Mouse (Mus musculus) liver, embryonic 11.5 days (tissue): ENCODE data around the gene Mum1. TPM values are rescaled to one million over a fixed set of nuclear protein-coding genes. Genes with fewer than 3 reads are reported as not detected.

Source experiments
- ATAC-seq: fragments of 200-750 bp; cut with Nextera tagmentation; replicated peaks from 2 replicates; pipeline ENCODE4 v1.8.0; 2017; ENCODE audit warnings: moderate number of reproducible peaks, mild to moderate bottlenecking, moderate TSS enrichment, moderate library complexity; ENCODE audit not compliant: low FRiP score
- DNase-seq: peaks from one replicate; pipeline ENCODE4 v3.0.0-alpha.2; 2017; ENCODE audit warnings: low spot score
- H3K27ac ChIP-seq: fragments of 300-500 bp; sonication (generic); 2 replicates; pipeline ENCODE4 v1.5.1; 2014; ENCODE audit warnings: mild to moderate bottlenecking, low read depth, low read length, control low read depth
- H3K27me3 ChIP-seq: fragments of 300-500 bp; sonication (generic); replicated peaks from 2 replicates; pipeline ENCODE4 v1.6.1; 2014; ENCODE audit warnings: low read length, mixed read lengths; ENCODE audit not compliant: control insufficient read depth, insufficient read depth
- H3K36me3 ChIP-seq: fragments of 300-500 bp; sonication (generic); 2 replicates; pipeline ENCODE4 v1.6.1; 2014; ENCODE audit warnings: mild to moderate bottlenecking, low read length, moderate library complexity, mixed read lengths; ENCODE audit not compliant: control insufficient read depth, insufficient read depth
- H3K4me1 ChIP-seq: fragments of 300-500 bp; sonication (generic); replicated peaks from 2 replicates; pipeline ENCODE4 v1.6.1; 2014; ENCODE audit warnings: low read length, mixed read lengths; ENCODE audit not compliant: control insufficient read depth, insufficient read depth
- H3K4me2 ChIP-seq: fragments of 300-500 bp; sonication (generic); 2 replicates; pipeline ENCODE4 v1.6.1; 2014; ENCODE audit warnings: mild to moderate bottlenecking, control low read depth, moderate library complexity
- H3K4me3 ChIP-seq: fragments of 300-500 bp; sonication (generic); 2 replicates; pipeline ENCODE4 v1.5.1; 2014; ENCODE audit warnings: low read depth, low read length, control low read depth
- H3K9ac ChIP-seq: fragments of 300-500 bp; sonication (generic); 2 replicates; pipeline ENCODE4 v1.6.1; 2014; ENCODE audit warnings: low read depth, low read length, control low read depth
- H3K9me3 ChIP-seq: fragments of 300-500 bp; sonication (generic); 2 replicates; pipeline ENCODE4 v1.6.1; 2016; ENCODE audit warnings: low read length, inconsistent platforms, mixed read lengths; ENCODE audit not compliant: control insufficient read depth
- WGBS: fragments of 180-500 bp; shearing (Covaris S2); extraction: QIAGEN DNeasy Blood & Tissue Kit; methylation state at CpG from one replicate; pipeline ENCODE4 v1.1.7; 2014; 5-methylcytosine and 5-hydroxymethylcytosine counted together
- polyA plus RNA-seq: library from polyadenylated mRNA; unstranded; fragments of >200 nt; fragmentation: Nextera tagmentation; extraction: Ambion mirVana; gene quantifications from 2 replicates; pipeline ENCODE4 v1.2.1, GENCODE M21; 2014

Mum1 gene
- 67.7 and 71.0 TPM in 2 replicates for polyA plus RNA-seq

- peak; percentile 99 for DNase-seq
- Histone ChIP-seq H3K36me3 (peaks cover 14% of the 10 kb centered on the region), H3K27ac (peak within 1 kb of the TSS; percentile 96), H3K9ac (peak within 1 kb of the TSS; percentile 94), H3K4me3 (peak within 1 kb of the TSS; percentile 90), H3K9me3 (no peaks in the 10 kb centered on the region), H3K4me1 (peaks cover 16% of the 10 kb centered on the region), H3K27me3 (no peaks in the 10 kb centered on the region), H3K4me2 (peak within 1 kb of the TSS; percentile 92)
- peak; percentile 99 for ATAC-seq
- under 1% methylated on average over 61 of the region's 75 CpGs for WGBS
Measured at GRCm38 (mm10) chr10:80226416-80227165, at the start of gene Mum1. Gene Mum1, plus strand, starts transcription at chr10:80226434.

GRCm38 (mm10) chr10:80177441-80178279, 48.6 kb upstream of the Mum1 start:
- ATAC-seq: no peak

GRCm38 (mm10) chr10:80179068-80180051, 46.9 kb upstream of the Mum1 start, which contains the start of gene Efna2:
Gene Efna2, plus strand, starts transcription at chr10:80179482.
- Histone ChIP-seq H3K9me3 (no peaks in the 10 kb centered on the region), H3K9ac (peak within 1 kb of the TSS; percentile 65), H3K27ac (peak within 1 kb of the TSS; percentile 32; the same call in 1 of the 2 replicates), H3K4me2 (peak within 1 kb of the TSS; percentile 76), H3K36me3 (no peaks in the 10 kb centered on the region; the same call in 1 of the 2 replicates), H3K4me3 (peak within 1 kb of the TSS; percentile 64), H3K27me3 (peaks cover 35% of the 10 kb centered on the region), H3K4me1 (peaks cover 8% of the 10 kb centered on the region)
- DNase-seq (no peak), ATAC-seq (peak; percentile 30)
- WGBS: 3% methylated on average over 77 of the region's 106 CpGs

More at GRCm38 (mm10) chr10:80177441-80178279, 48.6 kb upstream of the Mum1 start:
- Histone ChIP-seq H3K27ac (no peak overlapping the region), H3K4me2 (no peak overlapping the region), H3K9ac (no peak overlapping the region), H3K4me3 (no peak overlapping the region), H3K36me3 (no peaks in the 10 kb centered on the region), H3K27me3 (peaks cover 35% of the 10 kb centered on the region), H3K9me3 (no peaks in the 10 kb centered on the region), H3K4me1 (peaks cover 8% of the 10 kb centered on the region)
- 76% methylated on average over 7 of the region's 7 CpGs for WGBS
- no peak for DNase-seq

DNA sequence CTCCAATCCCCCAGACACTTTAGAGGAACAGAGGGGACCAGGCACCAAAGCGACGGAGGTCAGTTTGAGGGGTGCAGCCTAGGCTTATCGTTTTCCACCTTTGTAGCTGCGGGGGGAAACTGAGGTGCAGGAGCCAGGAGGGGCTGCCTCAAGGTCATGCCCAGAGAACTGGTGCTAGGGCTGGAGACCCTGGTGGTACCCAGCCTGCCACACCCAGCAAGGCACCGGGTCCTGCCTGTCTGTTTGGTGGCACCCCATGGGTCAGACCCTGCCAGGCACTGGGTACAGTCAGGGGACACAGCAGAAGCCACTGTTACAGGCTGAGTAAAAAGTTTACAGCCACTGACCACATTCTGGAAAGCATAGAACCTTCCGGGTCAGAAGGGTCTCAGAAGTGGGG, 45.9 kb upstream of the Mum1 start:
- 52% methylated on average over 6 of the region's 6 CpGs for WGBS
- Histone ChIP-seq H3K4me2 (peak overlapping the region; percentile 76), H3K9ac (peak overlapping the region; percentile 65), H3K27ac (no peak overlapping the region), H3K4me1 (peaks cover 8% of the 10 kb centered on the region), H3K27me3 (peaks cover 36% of the 10 kb centered on the region), H3K36me3 (no peaks in the 10 kb centered on the region; the same call in 1 of the 2 replicates), H3K9me3 (no peaks in the 10 kb centered on the region), H3K4me3 (peak overlapping the region; percentile 64)
- no peak for DNase-seq
- ATAC-seq: no peak

- DNase-seq: no peak
- Histone ChIP-seq H3K9me3 (no peaks in the 10 kb centered on the region), H3K4me1 (peaks cover 8% of the 10 kb centered on the region), H3K27me3 (peaks cover 42% of the 10 kb centered on the region), H3K9ac (no peak overlapping the region), H3K27ac (no peak overlapping the region), H3K4me2 (peak overlapping the region; percentile 76), H3K4me3 (peak overlapping the region; percentile 64; the same call in 1 of the 2 replicates), H3K36me3 (no peaks in the 10 kb centered on the region; the same call in 1 of the 2 replicates)
- ATAC-seq: no peak
- 58% methylated on average over 5 of the region's 5 CpGs for WGBS
Measured at GRCm38 (mm10) chr10:80180823-80181222, 45.4 kb upstream of the Mum1 start.

DNA sequence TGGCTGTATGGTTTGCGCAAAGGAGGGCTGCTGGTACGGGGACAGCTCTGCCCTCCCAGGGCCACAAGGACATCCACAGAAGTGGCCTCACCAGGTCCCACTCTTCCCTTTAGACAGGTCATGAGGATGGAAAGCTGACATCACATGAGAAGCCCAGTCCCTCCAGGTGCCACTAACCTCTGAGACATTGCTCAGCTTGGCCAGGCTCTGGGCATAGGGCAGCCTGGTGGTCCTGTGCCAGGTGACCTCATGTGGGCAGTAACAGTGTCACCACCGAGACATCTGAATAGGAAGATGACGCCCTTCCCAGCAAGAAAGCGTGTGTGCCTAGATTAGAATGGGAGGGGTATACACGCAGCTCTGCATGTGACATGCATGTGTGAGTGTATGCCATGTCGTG, 43.7 kb upstream of the Mum1 start:
- Histone ChIP-seq H3K4me1 (peaks cover 8% of the 10 kb centered on the region), H3K9me3 (no peaks in the 10 kb centered on the region), H3K36me3 (no peaks in the 10 kb centered on the region; the same call in 1 of the 2 replicates), H3K4me3 (no peak overlapping the region), H3K9ac (no peak overlapping the region), H3K27ac (no peak overlapping the region), H3K4me2 (no peak overlapping the region), H3K27me3 (peaks cover 59% of the 10 kb centered on the region)
- no peak for DNase-seq
- WGBS: 86% methylated on average over 7 of the region's 7 CpGs
- no peak for ATAC-seq

GRCm38 (mm10) chr10:80186649-80187048, 39.6 kb upstream of the Mum1 start:
- Histone ChIP-seq H3K4me2 (no peak overlapping the region; the same call in 1 of the 2 replicates), H3K36me3 (no peaks in the 10 kb centered on the region; the same call in 1 of the 2 replicates), H3K9me3 (no peaks in the 10 kb centered on the region), H3K27me3 (peaks cover 65% of the 10 kb centered on the region), H3K27ac (no peak overlapping the region), H3K9ac (no peak overlapping the region), H3K4me1 (peaks cover 14% of the 10 kb centered on the region), H3K4me3 (no peak overlapping the region)
- 35% methylated on average over 27 of the region's 27 CpGs for WGBS
- DNase-seq: no peak
- ATAC-seq: no peak

- 81% methylated on average over 10 of the region's 10 CpGs for WGBS
- H3K4me1 ChIP-seq: peaks cover 14% of the 10 kb centered on the region
- no peaks in the 10 kb centered on the region; the same call in 1 of the 2 replicates for H3K36me3 ChIP-seq
- H3K4me2 ChIP-seq: no peak overlapping the region
- no peak overlapping the region for H3K4me3 ChIP-seq
- no peak overlapping the region for H3K9ac ChIP-seq
- ATAC-seq: no peak
- no peak for DNase-seq
- no peak overlapping the region for H3K27ac ChIP-seq
- H3K9me3 ChIP-seq: no peaks in the 10 kb centered on the region
- peaks cover 73% of the 10 kb centered on the region for H3K27me3 ChIP-seq
Measured at GRCm38 (mm10) chr10:80187739-80188138, 38.5 kb upstream of the Mum1 start.
